Mouse (Mus musculus): ENCODE results near the gene Hunk.

Gene Hunk

DNA sequence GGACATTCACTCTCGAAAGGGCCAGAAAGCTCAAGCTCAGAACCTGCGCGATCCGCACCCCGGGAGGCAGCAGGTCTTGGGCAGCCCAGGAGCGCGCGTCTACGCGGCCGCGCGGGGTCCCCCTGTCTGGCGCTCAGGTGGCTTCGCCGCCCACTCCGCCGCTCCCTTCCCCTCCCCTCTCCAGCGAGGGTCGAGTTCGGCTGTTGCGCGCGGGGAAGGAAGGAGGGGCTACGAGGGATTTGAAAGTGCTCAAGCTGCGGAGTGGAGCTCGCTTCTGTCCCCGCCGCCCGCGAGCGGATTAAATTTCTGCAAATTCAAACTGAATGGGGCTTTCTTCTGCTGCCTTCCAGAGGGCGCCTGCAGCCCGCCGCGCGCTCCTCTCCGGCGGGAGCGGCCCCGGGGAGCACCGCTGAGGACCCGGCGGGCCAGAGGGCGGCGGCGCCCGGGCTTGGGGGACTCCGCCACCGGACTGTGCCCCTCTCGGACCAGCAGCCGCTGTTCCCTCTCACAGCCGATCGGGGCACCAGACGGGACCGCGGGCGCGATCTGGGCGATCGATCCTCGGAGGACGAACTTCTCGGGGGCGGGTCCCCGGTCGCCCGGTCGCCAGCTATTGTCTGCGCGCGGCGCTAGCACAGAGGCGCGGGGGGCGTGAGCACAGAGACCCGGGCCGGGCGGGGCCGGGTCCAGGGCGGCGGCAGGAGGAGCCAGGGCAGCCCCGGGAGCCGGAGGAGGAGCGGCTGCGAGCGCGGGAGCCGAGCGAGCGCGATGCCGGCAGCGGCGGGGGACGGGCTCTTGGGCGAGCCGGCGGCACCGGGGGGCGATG, at the start of gene Hunk:
TSS of gene Hunk (plus strand) at position 326 of the 826 bp plus-strand sequence.
- peak; percentile 46 to 56 for DNase-seq

GRCm38 (mm10) chr16:90339026-90339425, 46.8 kb upstream of the Hunk start:
- no peak for DNase-seq

DNA sequence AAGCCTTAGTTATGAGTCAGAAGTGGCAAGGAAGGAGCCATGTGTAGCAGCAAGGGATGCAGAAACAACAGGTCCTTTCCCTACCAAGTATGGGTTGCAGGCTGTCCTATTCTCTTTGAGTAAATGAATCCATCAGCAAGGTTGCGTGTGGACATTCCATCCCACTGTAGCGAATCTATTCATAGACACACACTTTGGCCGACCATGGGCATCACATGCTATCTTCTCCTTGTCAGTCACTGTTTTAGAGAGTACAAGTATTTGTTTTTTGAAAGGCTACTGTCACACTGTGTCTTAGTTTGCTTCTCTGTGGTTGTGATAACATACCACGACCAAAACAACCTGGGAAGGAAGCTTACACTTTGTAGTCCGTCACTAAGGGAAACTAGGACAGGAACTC, 44.7 kb upstream of the Hunk start:
- DNase-seq, result no peak

- peak; percentile 73 to 78 for DNase-seq
These were observed 35.9 kb upstream of the Hunk start for GRCm38 (mm10) chr16:90349700-90350548.

GRCm38 (mm10) chr16:90351726-90352125, 34.1 kb upstream of the Hunk start:
- DNase-seq, result no peak

DNA sequence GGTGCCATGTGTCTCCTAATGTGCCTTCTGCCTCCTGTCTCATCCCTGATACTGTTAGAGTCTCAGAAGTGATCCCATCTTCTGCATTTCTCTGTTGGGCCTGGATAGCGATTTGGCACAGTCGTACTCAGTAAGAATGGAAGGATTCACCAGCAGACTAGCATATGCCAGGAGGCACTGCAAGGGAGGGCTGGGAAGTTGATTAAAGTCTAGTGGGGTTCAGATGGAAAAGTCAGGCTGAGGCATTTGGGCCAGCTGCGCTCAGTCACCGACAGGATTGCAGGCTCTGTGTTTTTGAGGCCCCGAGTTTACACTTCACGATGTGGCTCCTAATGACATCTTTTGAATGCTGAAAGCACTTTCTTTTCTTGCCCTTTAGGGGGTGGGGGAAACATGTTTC, 33.1 kb upstream of the Hunk start:
- DNase-seq, result no peak

GRCm38 (mm10) chr16:90353156-90353555, 32.7 kb upstream of the Hunk start:
- no peak for DNase-seq

DNA sequence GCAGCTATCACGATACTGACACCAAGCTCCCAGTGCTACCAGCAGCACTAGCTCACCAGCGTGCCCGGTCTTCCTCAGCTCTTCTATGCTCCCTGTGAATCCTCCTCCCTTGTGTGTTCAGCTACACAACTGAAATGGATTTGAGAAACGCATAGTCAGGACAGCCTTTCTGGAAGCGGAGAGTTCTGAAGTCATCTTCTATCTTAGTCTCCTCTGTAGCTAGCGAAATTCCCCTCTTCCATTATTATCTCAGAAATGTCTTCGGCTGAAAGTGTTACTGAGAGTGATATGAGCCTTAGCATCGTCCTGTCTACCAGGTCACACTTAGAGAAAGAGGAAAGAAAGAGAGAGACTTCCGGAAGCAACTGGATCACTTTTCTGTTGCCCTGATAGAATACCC, 26.5 kb upstream of the Hunk start:
- DNase-seq, result no peak

DNA sequence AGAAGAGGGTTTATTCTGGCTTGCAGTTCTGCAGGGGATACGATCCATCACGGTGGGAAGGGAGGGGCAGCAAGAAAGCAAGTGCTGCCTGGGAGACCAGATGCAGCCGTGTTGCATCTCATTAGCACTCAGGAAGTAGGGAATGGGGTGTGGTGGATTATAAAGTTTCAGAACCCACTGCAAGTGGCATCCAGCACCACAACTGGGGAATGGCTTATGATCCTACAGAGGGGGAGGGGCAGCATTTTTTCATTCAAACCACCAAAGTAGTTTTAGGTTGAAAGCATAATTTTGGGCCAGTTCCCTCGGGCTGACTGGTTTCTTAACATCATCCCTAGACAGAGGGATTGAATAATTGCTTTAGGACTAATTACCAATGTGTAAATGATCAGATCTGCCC, 26.1 kb upstream of the Hunk start:
- DNase-seq, result no peak

DNA sequence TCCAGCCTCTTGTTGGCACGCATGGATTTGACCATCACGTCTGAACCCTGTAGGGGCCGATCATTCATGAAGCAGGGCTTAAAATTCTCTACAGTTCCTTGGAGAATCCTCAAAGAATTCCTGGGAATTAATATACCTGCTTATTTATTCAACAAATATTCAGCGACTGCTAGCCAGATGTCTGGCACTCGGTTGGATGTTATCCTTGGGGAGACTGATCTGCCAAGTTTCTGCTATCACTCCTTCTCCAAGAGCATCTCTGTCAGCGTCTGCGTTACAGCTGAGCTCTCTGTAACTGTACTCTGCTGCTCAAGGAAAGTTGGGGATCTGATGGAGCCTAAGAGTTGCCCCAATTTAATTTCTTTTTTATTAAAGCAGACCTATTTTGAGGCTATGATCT, 25.5 kb upstream of the Hunk start:
- no peak for DNase-seq

- no peak for DNase-seq
These were observed 22.9 kb upstream of the Hunk start for GRCm38 (mm10) chr16:90362926-90363325.

DNA sequence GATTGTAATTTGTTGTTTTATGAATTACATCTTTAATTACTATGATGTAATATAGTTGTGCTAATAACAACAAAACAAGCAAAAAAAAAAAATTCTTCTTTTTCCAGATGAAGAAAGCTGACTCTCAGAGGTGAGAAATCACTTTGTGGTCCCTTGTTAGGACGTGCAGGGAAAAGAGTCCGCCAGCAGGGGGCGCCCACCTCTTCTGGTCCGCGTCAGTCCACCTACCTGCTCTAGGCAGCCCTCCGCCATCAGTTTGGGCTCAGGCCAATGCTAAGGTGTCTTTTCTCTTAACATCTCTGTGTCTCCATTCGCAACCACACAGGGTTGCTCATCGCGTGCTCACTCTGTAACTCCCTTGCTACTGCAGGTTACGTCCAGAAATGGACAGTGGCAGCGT, 5.9 kb upstream of the Hunk start:
- peak; percentile 82 to 91 for DNase-seq

GRCm38 (mm10) chr16:90381633-90382032, 4.2 kb upstream of the Hunk start:
- DNase-seq, result peak in 1 of 2 experiments; percentile 25

DNA sequence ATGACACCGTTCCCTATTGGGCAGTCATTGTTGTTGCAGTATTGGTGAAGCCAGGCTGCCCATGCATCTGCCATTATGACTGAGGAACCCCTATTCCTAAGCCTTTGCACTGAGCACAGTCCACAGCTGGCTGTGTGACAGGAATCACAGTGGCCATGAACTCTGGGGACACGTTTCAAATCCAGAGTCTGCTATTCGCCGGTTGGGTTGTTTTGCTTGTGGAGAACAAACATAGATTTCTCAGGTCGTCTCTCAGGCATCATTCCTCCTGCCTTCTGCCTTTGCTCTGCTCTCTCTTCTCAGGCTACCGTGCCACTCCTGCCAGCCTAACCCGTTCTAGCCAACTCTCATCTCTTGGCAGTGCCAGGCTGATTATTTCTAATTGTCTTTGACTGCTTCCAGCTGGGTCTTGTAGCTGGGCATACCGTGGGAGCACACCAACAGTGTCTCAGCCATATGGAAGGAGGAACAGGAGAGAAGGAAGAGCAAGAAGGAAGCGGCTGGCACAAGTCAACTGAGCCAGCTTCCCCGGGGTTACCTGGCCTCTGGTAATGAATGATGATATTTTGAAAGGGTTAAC, 3.0 kb upstream of the Hunk start:
- DNase-seq, result peak; percentile 42 to 55

DNA sequence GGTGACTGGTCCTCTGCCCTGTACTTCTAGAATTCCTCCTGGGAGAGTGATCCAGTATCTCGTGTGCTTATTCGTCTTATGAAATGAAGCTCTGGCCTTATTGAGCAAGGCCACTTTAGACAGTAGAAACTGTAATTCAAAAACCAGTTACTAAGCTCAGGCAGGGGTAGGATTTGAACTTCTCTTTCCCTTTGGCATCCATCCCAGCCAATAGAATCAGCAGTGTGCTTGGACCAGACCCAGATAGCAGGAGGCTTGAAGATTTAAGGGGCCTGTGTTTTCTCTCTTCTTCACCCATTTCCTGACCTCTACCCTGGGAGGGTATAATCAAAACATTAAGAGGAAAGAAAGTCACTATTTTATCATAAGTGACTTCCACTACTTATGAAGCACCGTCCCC, 1.8 kb upstream of the Hunk start:
- no peak for DNase-seq

- DNase-seq, result no peak
These were observed 967 bp upstream of the Hunk start for GRCm38 (mm10) chr16:90384846-90385245.

DNA sequence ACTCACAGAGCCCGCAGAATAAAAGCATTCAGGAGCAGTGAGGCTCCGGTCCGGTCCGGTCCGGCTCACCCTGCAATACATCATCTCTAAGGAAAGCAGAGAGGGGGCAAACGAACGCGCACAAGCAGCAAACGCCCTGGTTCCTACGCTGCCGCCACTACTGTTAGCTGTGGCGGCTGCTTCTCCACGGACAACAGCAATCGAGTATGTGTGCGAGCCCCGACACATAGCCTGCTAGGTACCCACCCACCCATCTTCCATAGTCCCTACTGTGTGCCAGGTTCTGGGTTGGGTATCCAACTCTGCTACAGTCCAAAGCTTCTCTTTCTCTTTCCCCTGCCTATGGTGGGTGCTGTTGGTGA, 506 bp upstream of the Hunk start:
- peak in 1 of 2 experiments; percentile 31 for DNase-seq

DNA sequence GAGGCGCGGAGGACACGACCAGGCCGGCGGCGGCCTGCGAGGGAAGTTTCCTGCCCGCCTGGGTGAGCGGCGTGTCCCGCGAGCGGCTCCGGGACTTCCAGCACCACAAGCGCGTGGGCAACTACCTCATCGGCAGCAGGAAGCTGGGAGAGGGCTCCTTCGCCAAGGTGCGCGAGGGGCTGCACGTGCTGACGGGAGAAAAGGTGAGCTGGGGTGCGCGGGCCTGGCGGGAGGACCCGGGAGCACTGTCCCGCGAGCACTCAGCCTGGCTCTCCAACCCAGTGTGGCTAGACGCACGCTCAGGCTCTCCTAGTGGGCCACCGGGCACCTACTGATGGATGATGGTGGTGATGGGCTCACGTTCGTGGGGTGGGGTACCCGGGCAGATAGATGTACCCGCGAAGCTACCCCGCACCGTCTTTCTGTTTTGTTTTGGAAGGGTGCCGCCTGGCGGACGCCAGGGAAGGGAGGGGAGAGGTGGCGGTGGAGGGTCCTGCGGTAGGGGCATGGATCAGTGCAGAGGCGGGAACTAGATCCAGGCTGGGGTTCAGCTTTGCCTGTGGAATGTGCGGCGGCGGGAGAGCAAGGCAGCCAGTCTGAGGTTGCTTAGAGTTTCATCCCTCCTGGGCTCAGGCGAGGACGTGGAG, 824 bp downstream of the Hunk start:
- DNase-seq, result peak; percentile 40 to 46

- peak; percentile 48 to 62 for DNase-seq
These were observed 1.4 kb downstream of the Hunk start for GRCm38 (mm10) chr16:90387161-90387671.

GRCm38 (mm10) chr16:90387961-90388360, 2.1 kb downstream of the Hunk start:
- DNase-seq, result no peak

- DNase-seq, result no peak
These were observed 3.4 kb downstream of the Hunk start for GRCm38 (mm10) chr16:90389103-90389750.

DNA sequence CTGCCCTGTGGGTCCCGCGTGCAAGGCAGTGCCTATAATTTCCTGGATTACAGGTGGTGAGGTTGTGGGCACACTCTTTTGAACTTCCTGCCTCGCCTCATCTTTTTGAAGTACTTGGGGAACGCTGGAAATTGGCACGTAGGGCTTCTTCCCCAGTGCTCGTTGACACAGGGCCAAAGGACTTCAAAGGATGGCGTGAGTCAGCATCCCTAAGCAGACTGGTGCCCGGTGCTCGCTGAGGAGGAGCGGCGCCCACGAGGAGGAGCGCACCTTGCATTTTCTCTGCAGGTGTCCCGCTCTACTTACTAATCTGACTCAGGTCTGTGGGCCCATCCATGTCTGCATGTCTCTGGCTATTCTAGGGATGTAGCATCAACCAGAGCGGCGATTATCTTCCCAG, 4.9 kb downstream of the Hunk start:
- peak in 1 of 2 experiments; percentile 18 for DNase-seq

All from cerebellum, postnatal 25 days (tissue).